Mouse (Mus musculus): ENCODE results near the gene Mtmr1.

Mtmr1 gene

GRCm38 (mm10) chrX:71442916-71443315 lies 78.4 kb downstream of the Mtmr1 start:
- DNase-seq (ENCODE audit: low spot score): no peak

DNA sequence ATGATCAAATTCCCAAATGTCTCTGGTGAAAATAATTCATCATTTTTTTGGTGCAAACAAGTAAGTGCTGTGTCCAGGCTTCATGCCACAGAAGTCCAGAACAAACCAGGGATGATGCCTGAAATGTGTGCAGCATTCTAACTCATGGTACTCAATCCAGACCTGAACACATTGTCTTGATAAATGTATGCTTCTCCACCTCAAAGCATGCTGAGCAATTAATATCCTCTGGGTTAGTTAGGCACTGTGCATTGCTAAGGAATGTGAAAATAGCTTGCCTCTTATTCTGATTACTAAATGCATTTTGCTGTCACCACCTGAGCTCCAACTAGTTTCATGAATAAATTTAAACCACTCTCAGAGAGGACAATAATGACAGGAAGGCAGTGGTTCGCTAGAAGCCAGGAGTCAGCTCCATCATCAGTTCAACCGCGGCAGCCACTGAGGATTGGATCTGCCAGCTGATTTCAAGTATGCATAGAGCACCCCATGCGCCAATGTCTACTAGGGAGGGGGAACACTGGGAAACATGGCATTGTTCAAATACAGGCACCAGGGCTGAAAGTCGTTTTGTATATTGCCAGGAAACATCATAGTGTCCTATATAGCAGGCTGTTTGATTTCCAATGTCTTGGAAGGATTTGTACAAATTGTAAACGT lies 91.6 kb downstream of the Mtmr1 start:
- no peak for DNase-seq (ENCODE audit: low spot score)

GRCm38 (mm10) chrX:71464138-71464826 lies 99.7 kb downstream of the Mtmr1 start:
- DNase-seq (ENCODE audit: low spot score): no peak

- DNase-seq (ENCODE audit: low spot score): no peak
Measured at GRCm38 (mm10) chrX:71465417-71465816, 100.9 kb downstream of the Mtmr1 start.

- DNase-seq (ENCODE audit: low spot score): no peak
Measured at GRCm38 (mm10) chrX:71467491-71467890, 102.9 kb downstream of the Mtmr1 start.

Data from testis, postnatal 14 days (tissue).